Mouse (Mus musculus) T-cell, adult 2 months (primary cell): ENCODE results near the gene Ptpn14.

ENCODE experiments used
- DNase-seq: peaks from one replicate; pipeline ENCODE4 v3.0.0; 2022; ENCODE audit warnings: low spot score

Ptpn14 gene

DNA sequence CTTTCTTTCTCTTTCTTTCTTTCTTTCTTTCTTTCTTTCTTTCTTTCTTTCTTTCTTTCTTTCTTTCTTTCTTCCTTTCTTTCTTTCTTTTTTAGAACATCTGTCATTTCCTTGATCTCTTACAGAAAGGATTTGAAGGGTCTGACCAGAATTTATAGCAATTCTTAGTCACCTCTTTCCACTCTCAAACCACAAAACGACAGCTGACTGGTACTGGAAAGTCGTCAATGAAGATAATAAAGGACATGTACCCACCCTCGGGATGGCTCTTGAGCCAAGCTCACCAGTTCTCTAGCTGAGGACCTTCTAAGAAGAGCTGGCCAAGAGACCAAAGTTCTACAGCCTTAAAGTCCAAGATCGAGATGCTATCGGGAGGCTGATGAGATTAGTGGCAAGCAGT, 9.5 kb upstream of the Ptpn14 start:
- no peak for DNase-seq

- no peak for DNase-seq
Measured at GRCm38 (mm10) chr1:189726121-189726520, 1.9 kb upstream of the Ptpn14 start.

DNA sequence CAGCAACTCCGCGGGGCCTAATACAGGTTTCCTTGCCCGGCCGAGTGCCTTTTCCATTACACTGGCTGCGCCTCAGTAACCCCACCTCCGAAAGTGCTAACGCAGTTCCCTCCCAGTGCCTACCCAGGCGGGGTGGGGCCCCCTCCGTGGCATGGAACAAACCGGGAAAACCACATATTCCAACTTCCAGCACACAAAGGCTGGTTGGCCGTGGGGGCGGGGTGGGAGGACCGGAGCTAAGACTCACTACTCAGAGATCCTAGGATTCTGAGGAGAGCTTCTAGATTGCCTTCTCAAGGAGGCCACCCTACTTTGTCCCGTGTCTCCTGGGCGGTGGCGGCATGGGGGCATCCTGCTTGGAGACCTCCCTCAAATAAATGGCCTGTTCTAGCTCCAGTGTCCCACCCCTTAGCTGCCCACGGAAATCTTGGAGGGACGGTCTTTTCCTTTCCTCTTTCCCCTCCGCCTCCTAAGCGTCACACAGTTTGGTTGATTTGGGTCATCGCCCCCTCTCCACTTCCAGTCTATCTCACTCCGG, 653 bp upstream of the Ptpn14 start:
- no peak for DNase-seq

DNA sequence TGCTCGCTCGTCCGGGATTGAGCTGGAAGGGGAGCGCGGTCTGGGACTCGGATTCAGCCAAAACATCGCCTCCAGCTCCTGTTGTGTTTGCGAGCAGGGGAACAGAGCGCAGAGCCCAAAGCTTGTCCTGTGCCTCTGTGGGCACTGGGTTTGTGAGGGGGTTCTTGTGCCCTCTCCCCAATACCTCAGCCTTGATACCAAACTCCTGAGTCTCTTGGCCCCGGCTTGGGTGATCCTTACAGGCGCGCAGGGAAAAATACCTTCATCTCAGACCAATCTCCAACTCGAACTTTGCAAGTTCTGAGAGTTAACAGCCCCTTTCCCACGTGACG, 682 bp downstream of the Ptpn14 start:
- no peak for DNase-seq

- no peak for DNase-seq
Measured at GRCm38 (mm10) chr1:189729141-189729815, 1.2 kb downstream of the Ptpn14 start.

DNA sequence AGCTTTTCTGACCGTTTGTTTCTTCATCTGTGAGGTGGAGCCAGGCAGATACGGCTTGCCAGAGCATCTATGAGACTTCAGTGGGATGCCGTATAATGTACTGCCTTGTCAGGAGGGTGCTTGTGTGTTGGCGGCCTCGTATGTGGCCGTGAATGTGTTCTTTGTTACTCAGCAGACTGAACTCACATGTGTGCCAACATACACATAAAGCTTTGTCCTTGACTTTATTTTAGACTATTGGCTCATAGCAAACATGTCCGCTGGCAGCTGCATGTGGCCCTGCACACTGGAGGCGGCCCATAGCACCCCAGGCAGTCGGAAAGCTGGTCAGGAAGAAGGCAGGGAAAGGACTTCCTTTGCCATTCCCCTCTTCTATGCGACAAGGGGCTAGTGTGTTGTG, 3.6 kb downstream of the Ptpn14 start:
- DNase-seq = no peak

GRCm38 (mm10) chr1:189732156-189732555, 4.1 kb downstream of the Ptpn14 start:
- DNase-seq = no peak

GRCm38 (mm10) chr1:189740075-189740474, 12.0 kb downstream of the Ptpn14 start:
- no peak for DNase-seq

DNA sequence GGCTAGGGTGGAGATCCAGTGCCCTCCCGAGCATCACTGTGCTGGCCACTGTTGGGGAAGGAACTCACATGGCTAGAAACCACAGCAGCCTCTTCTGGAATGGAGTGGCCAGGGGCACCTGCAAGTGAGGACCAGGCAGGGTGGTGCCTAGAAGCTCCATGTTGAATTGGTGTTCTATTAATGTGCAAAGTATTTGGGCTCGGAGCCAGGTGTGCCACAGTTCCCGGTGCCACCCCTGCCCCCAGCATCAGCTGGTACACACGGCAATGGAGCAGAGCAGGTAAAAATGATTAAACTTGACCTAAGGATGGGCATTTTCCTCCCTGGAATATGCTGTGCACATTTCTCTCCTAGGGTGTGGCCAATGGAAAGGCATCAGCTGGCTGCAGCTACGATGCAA, 14.0 kb downstream of the Ptpn14 start:
- DNase-seq = no peak

- DNase-seq = no peak
Measured at GRCm38 (mm10) chr1:189743136-189743535, 15.1 kb downstream of the Ptpn14 start.

DNA sequence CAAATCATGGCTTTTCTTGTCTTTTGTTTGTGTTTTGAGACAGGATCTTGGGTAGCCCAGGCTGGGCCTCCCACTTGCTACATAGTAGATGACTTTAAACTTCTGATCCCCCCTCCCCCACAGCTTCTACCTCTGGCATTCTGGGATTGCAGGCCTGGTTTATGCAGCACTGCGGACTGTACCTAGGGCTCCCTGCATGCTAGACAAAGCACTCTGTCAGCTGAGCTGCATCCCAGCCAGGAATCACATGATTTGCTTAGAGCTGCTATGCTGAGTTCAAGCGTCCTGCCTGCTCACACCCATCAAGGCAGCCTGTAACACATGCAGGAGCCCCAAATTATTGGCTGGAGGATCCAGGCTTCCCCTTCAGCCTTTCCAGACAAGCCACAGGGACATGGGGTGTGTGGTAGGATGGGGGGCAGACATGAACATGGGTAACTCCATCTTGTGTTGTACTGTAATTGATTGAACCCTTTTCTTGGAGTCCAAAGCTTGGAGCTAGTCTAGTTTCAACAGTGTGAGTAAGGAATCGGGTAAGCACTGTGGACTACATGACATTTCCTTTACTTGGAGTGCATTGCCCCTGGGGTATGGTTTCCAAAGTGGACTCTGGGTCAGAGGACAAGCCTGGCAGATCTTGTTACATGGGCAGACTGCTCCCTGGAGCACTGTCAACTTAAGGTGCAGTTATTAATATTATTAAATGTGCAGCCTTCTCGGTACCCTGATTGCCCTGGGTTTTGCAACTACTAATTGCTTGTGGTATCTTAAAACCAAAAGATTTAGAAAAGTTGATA, 17.0 kb downstream of the Ptpn14 start:
- no peak for DNase-seq

DNA sequence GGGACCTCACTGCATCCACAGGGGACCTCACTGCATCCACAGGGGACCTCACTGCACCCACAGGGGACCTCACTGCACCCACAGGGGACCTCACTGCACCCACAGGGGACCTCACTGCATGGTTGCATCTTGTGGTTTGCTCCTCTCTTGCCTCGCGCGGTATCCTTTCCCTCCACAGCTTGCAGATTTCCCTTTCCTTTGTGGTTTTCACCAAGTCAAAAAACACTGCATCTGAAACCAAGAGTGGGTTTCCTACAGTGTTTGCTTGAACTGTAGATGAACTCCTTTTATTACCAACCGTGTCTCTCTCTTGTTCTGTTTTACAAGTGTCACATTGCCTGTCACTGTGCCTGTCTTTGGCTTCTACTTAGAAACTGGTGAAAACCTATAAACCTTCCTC, 18.5 kb downstream of the Ptpn14 start:
- DNase-seq = no peak

DNA sequence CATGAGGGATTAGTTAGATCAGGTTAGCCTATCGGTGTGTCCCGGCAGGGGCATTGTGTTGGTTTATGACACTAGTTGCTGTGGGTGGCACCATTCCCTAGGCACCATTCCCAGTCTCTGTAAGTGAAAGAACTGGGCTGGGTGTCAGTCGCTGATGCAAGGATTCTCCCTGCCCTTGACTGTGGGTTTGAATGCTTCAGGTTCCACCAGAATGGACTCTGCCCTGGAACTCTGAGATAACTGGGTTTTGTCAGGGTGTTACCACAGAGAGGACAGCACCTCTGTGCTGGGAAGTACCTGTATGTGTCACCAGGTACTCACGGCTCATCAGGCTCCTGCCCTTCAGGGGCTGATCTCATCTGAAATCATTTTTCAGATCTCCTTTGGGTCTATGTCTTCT, 21.7 kb downstream of the Ptpn14 start:
- DNase-seq = no peak

DNA sequence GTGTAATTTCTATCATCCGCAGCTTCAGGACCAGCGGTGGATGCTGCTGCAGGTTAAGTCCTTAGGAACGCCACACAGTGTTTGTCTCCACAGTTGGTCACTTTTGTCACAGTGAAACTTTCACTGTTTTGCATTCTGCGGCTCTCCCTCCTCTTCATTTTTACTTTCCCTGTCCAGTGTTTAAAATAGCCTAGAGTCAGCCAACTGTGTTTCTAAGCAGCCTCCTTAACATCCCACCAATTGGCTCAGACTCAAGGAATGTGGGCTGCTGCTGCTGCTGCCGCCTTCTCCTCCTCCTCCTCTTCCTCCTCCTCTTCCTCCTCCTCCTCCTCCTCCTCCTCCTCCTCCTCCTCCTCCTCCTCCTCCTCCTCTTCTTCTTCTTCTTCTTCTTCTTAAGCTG, 22.2 kb downstream of the Ptpn14 start:
- no peak for DNase-seq

DNA sequence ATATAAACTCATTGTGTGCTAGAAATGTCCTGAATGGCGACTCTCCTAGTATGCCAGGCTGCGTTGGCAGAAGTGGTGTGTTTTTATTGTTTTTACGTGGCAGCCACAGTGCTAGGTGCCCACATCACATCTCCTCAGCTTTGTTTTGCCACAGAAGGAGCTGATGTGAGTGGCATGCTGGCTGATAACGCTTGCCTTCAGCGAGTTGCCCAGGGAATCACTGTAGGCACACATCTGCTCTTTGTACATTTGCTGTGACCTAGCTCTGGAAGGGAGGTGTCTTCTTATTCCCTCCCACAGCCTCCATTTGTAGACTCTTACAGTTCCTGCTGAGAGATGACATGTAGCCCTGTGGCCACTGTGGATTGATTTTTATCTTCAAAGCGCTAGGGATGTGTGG, 24.2 kb downstream of the Ptpn14 start:
- no peak for DNase-seq

DNA sequence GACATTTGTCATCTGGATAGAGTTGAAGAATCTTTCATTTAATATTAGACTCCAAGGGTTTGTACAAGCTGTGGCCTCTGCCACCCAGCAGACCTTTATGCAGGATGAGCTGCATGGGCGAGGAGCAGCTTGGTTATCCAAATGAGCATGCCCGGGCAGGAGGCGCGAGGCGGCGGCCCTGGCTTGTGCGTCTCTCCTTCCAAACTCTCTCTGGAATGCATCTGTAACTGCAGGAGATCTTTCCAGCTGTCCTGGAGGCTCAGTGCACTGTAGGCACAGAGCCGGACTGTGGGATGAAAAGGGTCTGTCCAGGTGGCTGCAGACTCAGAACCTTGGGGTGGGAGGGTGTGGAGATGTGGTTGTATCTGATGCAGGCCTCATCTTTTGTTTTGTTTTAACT, 27.0 kb downstream of the Ptpn14 start:
- DNase-seq = no peak

DNA sequence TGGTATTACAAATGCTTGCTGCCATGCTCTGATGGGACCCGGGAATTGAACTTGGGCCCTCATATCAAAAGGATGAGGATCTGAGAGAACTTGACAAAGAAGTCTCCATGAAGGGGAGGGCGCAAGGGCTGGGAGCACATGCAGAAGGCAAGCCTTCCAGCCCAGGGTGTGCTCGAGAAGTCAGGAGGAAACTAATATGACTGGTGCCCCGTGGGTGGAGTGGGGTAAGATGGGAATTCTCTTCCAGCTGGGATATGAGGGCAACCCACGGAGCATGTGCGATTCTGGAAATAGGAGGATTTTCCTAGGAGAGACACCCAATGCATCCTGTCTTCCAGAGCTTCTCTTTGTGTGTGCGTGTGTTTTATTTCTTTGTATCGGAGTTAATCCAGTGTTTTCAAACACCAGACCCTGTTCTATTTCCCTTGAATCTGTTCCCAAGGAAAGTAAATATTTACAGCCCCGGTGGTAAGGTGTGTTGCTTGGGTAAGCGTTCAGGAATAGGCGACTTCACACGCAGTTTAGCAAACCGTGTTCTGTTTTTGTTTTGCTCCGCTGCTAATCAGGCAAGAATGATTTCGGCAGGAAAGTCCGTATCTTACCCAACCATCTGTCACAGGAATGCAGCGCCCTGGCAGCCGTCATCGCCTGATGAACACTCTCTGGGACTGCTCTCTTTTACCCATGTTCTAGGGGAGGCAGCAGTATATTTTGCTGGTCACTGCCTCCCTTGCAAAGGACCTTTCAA, 28.4 kb downstream of the Ptpn14 start:
- DNase-seq = no peak

GRCm38 (mm10) chr1:189757054-189757408, 29.0 kb downstream of the Ptpn14 start:
- no peak for DNase-seq

DNA sequence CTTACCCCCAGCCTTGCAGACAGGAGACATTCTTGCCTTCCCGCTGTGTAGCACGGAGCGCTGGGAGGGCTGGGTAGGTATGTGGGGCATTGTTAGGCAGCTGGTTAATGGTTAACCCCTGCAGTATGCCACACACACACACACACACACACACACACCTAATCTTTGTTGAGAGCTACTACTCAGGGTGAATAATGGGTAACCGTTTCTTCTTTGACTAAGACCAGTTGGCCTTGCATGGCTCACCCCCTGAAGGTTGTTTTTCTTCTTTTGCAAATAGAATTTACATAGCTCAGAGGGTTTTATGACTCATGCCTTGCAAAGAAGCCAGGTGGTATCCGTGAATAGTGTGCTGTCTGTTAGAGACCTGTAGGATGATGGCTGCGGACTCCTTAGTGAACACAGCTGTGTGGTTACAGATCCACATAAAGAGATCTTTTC, 33.5 kb downstream of the Ptpn14 start:
- no peak for DNase-seq

DNA sequence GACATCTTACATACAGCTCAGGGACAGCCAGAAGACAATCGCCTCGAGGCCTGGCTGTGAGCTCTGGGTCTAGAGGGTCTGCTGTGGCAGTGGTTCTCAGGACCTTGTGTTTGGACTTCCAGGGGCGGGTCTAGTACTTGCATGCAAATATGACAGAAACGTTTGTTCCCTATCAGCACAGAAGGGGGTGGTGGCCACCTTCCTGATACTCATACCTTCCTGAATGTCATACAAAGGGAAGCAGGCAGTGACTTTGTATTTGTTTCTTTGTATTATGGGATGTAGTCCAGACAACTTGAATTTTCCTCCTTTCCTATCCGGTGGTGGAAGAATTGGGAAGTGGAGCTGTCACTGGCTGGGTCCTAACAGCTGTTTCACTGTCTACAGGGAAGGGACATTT, 36.2 kb downstream of the Ptpn14 start:
- no peak for DNase-seq

DNA sequence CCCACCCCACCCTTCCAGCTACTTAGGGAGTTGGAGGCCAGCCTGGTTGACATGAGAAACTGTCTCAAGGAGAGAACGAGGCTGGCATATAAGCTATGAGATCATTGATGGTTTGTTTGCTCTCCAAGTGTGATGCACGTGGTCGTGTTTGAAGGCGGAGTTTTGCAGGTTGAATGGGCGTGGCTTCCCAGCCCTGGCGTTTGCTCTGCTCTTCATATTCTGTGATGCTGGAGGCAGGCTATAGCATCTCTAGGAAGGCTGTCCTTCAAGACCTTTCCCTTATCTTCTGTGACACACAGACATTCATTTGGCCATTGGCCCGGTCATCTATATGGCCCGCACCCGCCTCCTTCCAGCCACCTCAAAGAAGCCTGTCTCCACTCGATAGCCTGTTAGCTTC, 39.1 kb downstream of the Ptpn14 start:
- no peak for DNase-seq

- no peak for DNase-seq
Measured at GRCm38 (mm10) chr1:189767910-189768309, 39.8 kb downstream of the Ptpn14 start.

- DNase-seq = no peak
Measured at GRCm38 (mm10) chr1:189770516-189770915, 42.4 kb downstream of the Ptpn14 start.
